Mouse (Mus musculus) liver, postnatal 0 days (tissue): ENCODE results near the gene Lrrc8c. TPM values are rescaled to one million over a fixed set of nuclear protein-coding genes. Genes with fewer than 3 reads are reported as not detected.

Source experiments
- ATAC-seq: fragments of 200-750 bp; cut with Nextera tagmentation; 2 replicates; pipeline ENCODE4 v1.8.0; 2017; ENCODE audit warnings: mild to moderate bottlenecking, moderate library complexity
- DNase-seq: peaks from one replicate; pipeline ENCODE4 v3.0.0-alpha.2; 2016
- H3K27ac ChIP-seq: fragments of 300-500 bp; sonication (generic); 2 replicates; pipeline ENCODE4 v1.5.1; 2014; ENCODE audit warnings: antibody characterized with exemption, moderate library complexity, mild to moderate bottlenecking, low read depth
- H3K27me3 ChIP-seq: fragments of 300-500 bp; sonication (generic); 2 replicates; pipeline ENCODE4 v1.6.1; 2014; ENCODE audit warnings: low read length, control low read depth, mixed read lengths; ENCODE audit not compliant: insufficient read depth
- H3K36me3 ChIP-seq: fragments of 300-500 bp; sonication (generic); replicated peaks from 2 replicates; pipeline ENCODE4 v1.6.1; 2014; ENCODE audit warnings: mild to moderate bottlenecking, control low read depth, low read length, moderate library complexity, mixed read lengths; ENCODE audit not compliant: insufficient read depth
- H3K4me1 ChIP-seq: fragments of 300-500 bp; sonication (generic); 2 replicates; pipeline ENCODE4 v1.6.1; 2014; ENCODE audit warnings: antibody characterized with exemption, mild to moderate bottlenecking, control low read depth; ENCODE audit not compliant: insufficient read depth
- H3K4me2 ChIP-seq: fragments of 300-500 bp; sonication (generic); 2 replicates; pipeline ENCODE4 v1.6.1; 2014; ENCODE audit warnings: low read depth, mild to moderate bottlenecking, low read length, moderate library complexity, mixed read lengths
- H3K4me3 ChIP-seq: fragments of 300-500 bp; sonication (generic); 2 replicates; pipeline ENCODE4 v1.5.1; 2014; ENCODE audit warnings: low read depth, low read length
- H3K9ac ChIP-seq: fragments of 300-500 bp; sonication (generic); replicated peaks from 2 replicates; pipeline ENCODE4 v1.6.1; 2014; ENCODE audit warnings: mild to moderate bottlenecking, moderate library complexity
- H3K9me3 ChIP-seq: fragments of 300-500 bp; sonication (generic); 2 replicates; pipeline ENCODE4 v1.6.1; 2016; ENCODE audit warnings: mild to moderate bottlenecking, control low read depth, low read length, mixed read lengths
- CTCF ChIP-seq: sonication (generic); IDR thresholded peaks from 2 replicates; pipeline ENCODE4 v1.5.1; 2016; ENCODE audit warnings: antibody characterized with exemption, low read depth
- EP300 ChIP-seq: IDR thresholded peaks from 2 replicates; pipeline ENCODE4 v1.6.1; 2016; ENCODE audit warnings: antibody characterized with exemption, low read depth, mild to moderate bottlenecking
- WGBS: fragments of 180-500 bp; shearing (Covaris S2); extraction: QIAGEN DNeasy Blood & Tissue Kit; methylation state at CpG from one replicate; pipeline ENCODE4 v1.1.7; 2014; ENCODE audit not compliant: insufficient replicate concordance; 5-methylcytosine and 5-hydroxymethylcytosine counted together
- polyA plus RNA-seq: library from polyadenylated mRNA; unstranded; fragments of >200 nt; fragmentation: Nextera tagmentation; extraction: Ambion mirVana; gene quantifications from 2 replicates; pipeline ENCODE4 v1.2.1, GENCODE M21; 2015

The Lrrc8c gene
- polyA plus RNA-seq, 1 experiment from 2014 or later = 9.8 TPM

GRCm38 (mm10) chr5:105484247-105484646 lies 34.9 kb upstream of the Lrrc8c start:
- H3K9me3 ChIP-seq = no peaks in the 10 kb centered on the region
- 81% methylated on average over 6 of the region's 6 CpGs for WGBS
- no peak for DNase-seq
- no peak overlapping the region for H3K9ac ChIP-seq
- H3K27ac ChIP-seq = no peak overlapping the region
- H3K4me3 ChIP-seq = no peak overlapping the region
- TF ChIP-seq CTCF = no peak
- H3K4me2 ChIP-seq = no peak overlapping the region
- ATAC-seq = no peak
- H3K4me1 ChIP-seq = no peaks in the 10 kb centered on the region
- H3K27me3 ChIP-seq = no peaks in the 10 kb centered on the region
- H3K36me3 ChIP-seq = peaks cover 2% of the 10 kb centered on the region; the same call in 1 of the 2 replicates

DNA sequence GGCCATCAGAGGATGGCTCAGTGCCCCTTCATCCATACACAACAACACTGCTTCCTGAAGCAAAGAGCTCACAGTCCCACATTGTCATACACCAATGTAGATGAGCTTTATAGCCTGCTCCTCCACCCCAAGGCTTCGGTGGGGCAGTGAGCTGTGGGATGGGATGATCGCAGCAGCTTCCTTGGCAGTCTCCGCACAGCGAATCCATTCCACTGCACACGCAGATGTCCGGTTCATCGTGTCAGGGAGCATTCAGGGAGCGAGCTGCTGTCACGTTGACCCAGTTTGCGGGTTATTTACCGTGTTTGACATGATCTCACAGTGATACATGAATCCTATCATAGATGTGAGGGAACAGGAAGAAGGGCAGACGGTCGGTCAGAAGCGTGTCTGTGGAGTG lies 34.3 kb upstream of the Lrrc8c start:
- TF ChIP-seq CTCF (no peak), EP300 (no peak)
- Histone ChIP-seq H3K36me3 (peaks cover 2% of the 10 kb centered on the region; the same call in 1 of the 2 replicates), H3K4me1 (no peaks in the 10 kb centered on the region), H3K9ac (no peak overlapping the region), H3K27ac (no peak overlapping the region), H3K9me3 (no peaks in the 10 kb centered on the region), H3K4me2 (no peak overlapping the region), H3K4me3 (no peak overlapping the region), H3K27me3 (no peaks in the 10 kb centered on the region)
- no peak for DNase-seq
- WGBS = 93% methylated on average over 14 of the region's 14 CpGs
- ATAC-seq = no peak

DNA sequence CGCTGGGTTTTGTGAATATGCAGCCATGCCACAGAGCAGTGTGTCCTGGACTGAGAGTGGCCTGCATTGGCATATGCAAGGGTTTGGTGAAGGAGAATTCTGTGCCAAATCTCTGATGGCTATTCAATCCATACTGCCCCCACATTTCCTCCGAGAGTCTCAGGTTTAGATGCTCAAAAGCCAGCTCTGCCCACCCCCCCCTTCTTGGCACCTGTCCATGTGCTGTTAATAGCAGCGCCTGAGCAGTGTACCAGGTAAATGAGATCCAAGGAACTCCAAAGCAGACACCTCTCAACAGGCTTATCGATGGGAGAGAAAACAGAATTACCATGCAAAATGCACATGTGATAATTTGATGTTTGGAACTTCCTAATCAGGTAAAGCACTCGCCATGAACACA lies 29.0 kb upstream of the Lrrc8c start:
- H3K27ac ChIP-seq = no peak overlapping the region
- ATAC-seq = no peak

DNA sequence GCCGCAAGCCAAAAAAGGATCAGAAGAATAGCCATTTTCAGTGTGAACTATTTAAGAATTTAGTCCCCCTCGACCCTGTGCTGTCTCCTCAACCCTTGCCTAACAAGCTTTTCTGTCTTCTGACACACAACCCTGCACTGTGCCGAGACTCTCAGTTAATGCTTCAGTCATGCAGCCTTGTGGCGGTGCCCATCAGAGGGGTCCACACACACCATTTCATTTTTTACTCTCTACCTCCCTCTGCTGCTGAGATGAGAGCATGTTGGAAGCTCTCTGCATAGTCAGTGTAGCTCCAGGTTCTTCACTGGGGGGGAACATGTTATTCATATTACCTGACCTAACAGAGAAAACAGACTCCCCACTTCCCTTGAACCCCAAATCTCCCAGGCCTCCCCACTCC lies 27.8 kb upstream of the Lrrc8c start:
- DNase-seq = no peak
- no peak overlapping the region for H3K4me2 ChIP-seq
- no peaks in the 10 kb centered on the region for H3K9me3 ChIP-seq
- ATAC-seq = 0 out of 2 replicates have a peak, but pooled peaks have one; percentile 18
- 0 out of 2 replicates have a peak, but pooled peaks cover 2% of the 10 kb centered on the region for H3K27me3 ChIP-seq
- no peaks in the 10 kb centered on the region for H3K36me3 ChIP-seq
- no peak for TF ChIP-seq EP300
- TF ChIP-seq CTCF = peak; percentile 57
- WGBS = 51% methylated on average over 4 of the region's 4 CpGs
- no peak overlapping the region for H3K4me3 ChIP-seq
- no peak overlapping the region for H3K9ac ChIP-seq
- peaks cover 10% of the 10 kb centered on the region for H3K4me1 ChIP-seq
- no peak overlapping the region for H3K27ac ChIP-seq

More for the DNA sequence above, 29.0 kb upstream of the Lrrc8c start:
- Histone ChIP-seq H3K36me3 (no peaks in the 10 kb centered on the region), H3K4me3 (no peak overlapping the region), H3K9ac (no peak overlapping the region), H3K4me1 (peaks cover 3% of the 10 kb centered on the region), H3K9me3 (no peaks in the 10 kb centered on the region), H3K27me3 (no peaks in the 10 kb centered on the region), H3K4me2 (no peak overlapping the region)
- TF ChIP-seq EP300 = no peak
- no peak for TF ChIP-seq CTCF
- DNase-seq = no peak
- 81% methylated on average over 5 of the region's 5 CpGs for WGBS

- DNase-seq (no peak), ATAC-seq (no peak)
- H3K27ac ChIP-seq = no peak overlapping the region
- H3K9ac ChIP-seq = no peak overlapping the region
- H3K36me3 ChIP-seq = no peaks in the 10 kb centered on the region
- H3K27me3 ChIP-seq = 0 out of 2 replicates have a peak, but pooled peaks cover 2% of the 10 kb centered on the region
- WGBS = 48% methylated on average over 10 of the region's 10 CpGs
- no peak overlapping the region for H3K4me3 ChIP-seq
- H3K9me3 ChIP-seq = no peaks in the 10 kb centered on the region
- TF ChIP-seq EP300 (no peak), CTCF (peak; percentile 68)
- peaks cover 10% of the 10 kb centered on the region for H3K4me1 ChIP-seq
- H3K4me2 ChIP-seq = no peak overlapping the region
These were observed 26.6 kb upstream of the Lrrc8c start for GRCm38 (mm10) chr5:105492367-105493246.

- Histone ChIP-seq H3K9me3 (no peaks in the 10 kb centered on the region), H3K4me1 (peaks cover 10% of the 10 kb centered on the region), H3K4me2 (no peak overlapping the region), H3K4me3 (no peak overlapping the region), H3K27me3 (0 out of 2 replicates have a peak, but pooled peaks cover 2% of the 10 kb centered on the region), H3K36me3 (no peaks in the 10 kb centered on the region), H3K27ac (no peak overlapping the region), H3K9ac (no peak overlapping the region)
- DNase-seq (no peak), ATAC-seq (no peak)
- 84% methylated on average over 7 of the region's 7 CpGs for WGBS
- no peak for TF ChIP-seq EP300
- TF ChIP-seq CTCF = no peak
These were observed 25.8 kb upstream of the Lrrc8c start for GRCm38 (mm10) chr5:105493377-105493776.
